Mouse (Mus musculus) olfactory bulb, adult 2 months (tissue): ENCODE results near the gene Acaca. TPM values are rescaled to one million over a fixed set of nuclear protein-coding genes. Genes with fewer than 3 reads are reported as not detected.

Source experiments
- H3K27ac ChIP-seq: fragments of 200-500 bp; 2 replicates; pipeline ENCODE4 v1.5.1; 2012; ENCODE audit warnings: low read depth, low read length; ENCODE audit not compliant: insufficient read depth
- H3K4me1 ChIP-seq: fragments of 200-500 bp; 2 replicates; pipeline ENCODE4 v1.6.1; 2012; ENCODE audit warnings: low read length; ENCODE audit not compliant: control insufficient read depth, insufficient read depth
- H3K4me3 ChIP-seq: fragments of 200-500 bp; 2 replicates; pipeline ENCODE4 v1.5.1; 2012; ENCODE audit warnings: mild to moderate bottlenecking, low read depth, low read length, moderate library complexity; ENCODE audit not compliant: insufficient read depth
- CTCF ChIP-seq: fragments of 200-500 bp; IDR thresholded peaks from 2 replicates; pipeline ENCODE4 v1.5.1; 2012; ENCODE audit warnings: low read depth, mild to moderate bottlenecking, low read length, moderate library complexity; ENCODE audit not compliant: insufficient read depth
- POLR2A ChIP-seq: fragments of 200-500 bp; IDR thresholded peaks from 2 replicates; pipeline ENCODE4 v1.6.1; 2012; ENCODE audit warnings: mild to moderate bottlenecking, low read depth, low read length, moderate library complexity; ENCODE audit not compliant: insufficient read depth
- WGBS: fragments of 180-500 bp; shearing (Covaris S2); methylation state at CpG from one replicate; pipeline ENCODE4 v1.1.7; 2018; 5-methylcytosine and 5-hydroxymethylcytosine counted together
- polyA plus RNA-seq: library from polyadenylated mRNA; stranded (reverse); fragments of >200 nt; gene quantifications from 2 replicates; pipeline ENCODE4 v1.2.4, GENCODE M21; 2012; ENCODE audit warnings: low replicate concordance; ENCODE audit not compliant: missing spikeins, insufficient read depth, insufficient read length

The Acaca gene
- polyA plus RNA-seq, 1 experiment: 53.0 TPM

DNA sequence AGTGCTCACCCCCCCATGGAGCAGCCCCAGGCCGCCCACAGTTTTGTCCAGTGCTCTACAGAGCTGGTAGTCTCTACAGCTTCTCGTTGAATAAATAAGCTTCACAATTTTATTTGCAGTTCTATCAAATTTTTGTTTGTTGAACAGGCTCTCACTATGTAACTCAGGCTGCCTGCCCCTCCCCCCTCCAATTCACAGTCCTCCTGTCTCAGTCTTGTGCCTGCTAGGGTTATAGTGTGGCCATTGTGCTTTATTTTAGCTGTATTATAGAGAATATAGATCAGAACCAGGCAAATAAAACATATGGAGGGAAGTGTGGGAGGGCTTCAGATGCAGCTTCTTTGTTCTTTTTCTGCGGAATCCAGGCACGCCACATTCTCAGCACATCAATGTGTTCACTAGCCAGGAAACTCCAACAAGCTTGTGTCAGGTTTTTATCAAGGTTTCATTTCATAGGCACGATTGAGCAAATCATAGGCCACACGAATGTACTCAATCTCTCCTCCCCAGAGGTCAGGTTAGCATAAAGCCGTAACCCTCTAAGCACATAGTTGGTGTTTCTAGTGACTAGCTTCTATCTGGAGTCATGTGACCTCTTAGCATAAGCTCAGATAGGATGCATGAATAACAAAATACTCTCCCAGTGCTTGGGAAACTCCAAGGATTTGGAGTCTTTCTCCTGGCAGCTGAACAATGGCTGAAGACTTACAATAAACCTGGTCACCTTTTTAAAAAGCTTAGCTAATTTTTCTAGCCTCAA lies 153.7 kb downstream of the Acaca start:
- WGBS: 78% methylated on average over 7 of the region's 7 CpGs
- H3K4me3 ChIP-seq: no peak overlapping the region
- no peak for TF ChIP-seq CTCF
- no peak for TF ChIP-seq POLR2A
- no peaks in the 10 kb centered on the region for H3K4me1 ChIP-seq
- no peak overlapping the region for H3K27ac ChIP-seq

DNA sequence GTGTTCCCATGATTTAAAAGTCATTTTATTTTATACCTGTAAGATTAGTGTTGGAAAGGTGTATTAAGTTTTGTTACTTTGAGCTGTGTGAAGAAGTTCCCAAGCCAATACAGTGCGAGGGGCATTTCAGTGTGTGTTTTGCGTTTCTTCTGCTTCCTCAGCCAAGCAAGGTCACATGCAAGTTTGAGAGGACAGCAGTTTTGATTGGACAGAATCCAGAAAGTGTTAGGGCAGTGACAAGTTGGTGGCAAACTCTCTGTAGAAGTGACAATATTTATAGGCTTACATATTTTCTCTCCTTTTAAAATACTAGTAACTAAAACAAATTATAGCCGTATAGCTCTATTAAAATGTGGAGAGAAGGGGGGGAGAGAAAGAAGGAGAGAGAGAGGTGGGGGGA lies 161.3 kb downstream of the Acaca start:
- Histone ChIP-seq H3K4me1 (no peaks in the 10 kb centered on the region), H3K4me3 (no peak overlapping the region), H3K27ac (no peak overlapping the region)
- 56% methylated on average over 3 of the region's 3 CpGs for WGBS
- TF ChIP-seq CTCF (no peak), POLR2A (no peak)

DNA sequence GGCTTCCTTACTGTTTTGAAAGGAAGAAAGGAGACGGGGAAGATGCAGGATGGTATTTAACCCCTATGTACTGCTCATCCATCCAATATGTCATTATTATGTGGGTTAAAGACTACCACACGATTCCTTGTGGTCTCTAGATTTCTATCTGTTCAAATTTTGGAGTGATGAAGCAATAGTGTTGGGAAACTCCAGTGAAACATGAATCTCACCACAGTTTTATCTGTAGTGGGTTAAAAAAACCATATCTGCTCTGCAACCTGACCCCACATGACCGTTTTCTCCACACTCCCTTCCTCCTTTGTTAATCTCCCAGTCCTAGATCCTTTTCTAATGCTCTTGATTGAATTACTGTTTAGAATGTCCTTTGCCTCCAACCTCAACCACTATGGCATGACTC lies 163.1 kb downstream of the Acaca start:
- no peaks in the 10 kb centered on the region for H3K4me1 ChIP-seq
- H3K27ac ChIP-seq: no peak overlapping the region
- TF ChIP-seq CTCF (no peak), POLR2A (no peak)
- WGBS: 95% methylated on average over 3 of the region's 3 CpGs
- H3K4me3 ChIP-seq: no peak overlapping the region

DNA sequence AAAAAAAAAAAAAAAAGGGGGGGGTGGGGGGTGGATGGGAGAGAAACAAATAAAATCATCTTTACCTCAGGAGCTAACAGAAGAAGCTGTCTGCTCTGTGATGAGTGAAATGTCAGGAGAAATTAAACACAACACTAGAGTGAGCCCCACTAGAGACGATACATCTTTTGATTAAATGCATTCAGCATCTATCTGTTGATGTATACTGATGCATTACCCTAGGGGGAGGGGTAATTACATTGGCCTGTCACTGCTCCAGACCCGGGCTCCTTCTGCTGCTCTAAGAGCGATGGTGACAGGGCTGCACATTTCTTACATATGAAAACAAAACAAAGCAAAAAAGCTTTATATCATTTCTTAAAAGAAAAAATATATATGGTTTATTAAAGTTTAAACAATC lies 163.8 kb downstream of the Acaca start:
- TF ChIP-seq POLR2A (no peak), CTCF (no peak)
- H3K4me3 ChIP-seq: no peak overlapping the region
- H3K4me1 ChIP-seq: no peaks in the 10 kb centered on the region
- 94% methylated on average over 3 of the region's 3 CpGs for WGBS
- H3K27ac ChIP-seq: no peak overlapping the region

DNA sequence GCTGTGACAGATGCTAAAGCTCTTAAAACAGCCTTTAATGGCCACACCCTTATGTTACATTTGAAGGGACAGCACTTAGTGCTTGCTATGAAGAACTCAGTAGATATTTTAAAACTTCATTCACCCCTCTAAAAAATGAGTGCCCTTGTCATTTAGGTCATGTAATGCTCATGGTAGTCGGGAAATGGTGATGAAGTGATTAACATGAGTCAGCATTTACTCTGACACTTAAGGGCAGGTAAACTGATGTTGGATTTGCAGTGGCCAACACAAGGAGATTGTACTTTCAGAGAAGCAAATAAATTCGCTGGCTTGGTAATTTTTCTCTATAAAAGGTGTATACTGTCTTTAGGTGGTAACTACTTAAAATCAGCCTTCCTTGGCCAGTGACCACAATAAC lies 166.9 kb downstream of the Acaca start:
- WGBS: 94% methylated on average over 2 of the region's 2 CpGs
- no peak overlapping the region for H3K4me3 ChIP-seq
- no peak overlapping the region for H3K27ac ChIP-seq
- no peak for TF ChIP-seq POLR2A
- TF ChIP-seq CTCF: no peak
- no peaks in the 10 kb centered on the region for H3K4me1 ChIP-seq

DNA sequence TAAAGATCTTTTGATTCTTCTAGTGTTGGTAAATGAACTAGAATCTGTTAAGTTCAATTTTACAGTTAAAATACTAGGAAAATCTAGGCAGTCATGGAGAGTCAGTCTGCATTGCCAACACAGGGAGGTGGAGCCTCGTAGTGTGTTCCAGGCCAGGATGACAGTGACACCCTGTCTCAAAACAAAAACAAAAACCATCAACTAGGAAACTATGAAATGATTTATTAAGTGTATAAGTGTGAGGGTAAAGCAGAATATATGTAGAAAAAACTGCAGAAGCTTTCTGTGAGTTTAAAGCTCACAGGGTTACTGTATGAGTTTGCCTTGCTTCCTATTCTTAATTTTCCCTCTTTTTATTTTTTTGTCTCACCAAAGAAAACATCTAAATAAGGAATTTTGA lies 176.0 kb downstream of the Acaca start:
- H3K4me1 ChIP-seq: no peaks in the 10 kb centered on the region
- TF ChIP-seq POLR2A: no peak
- no peak for TF ChIP-seq CTCF
- no peak overlapping the region for H3K27ac ChIP-seq
- WGBS: 90% methylated on average over 1 of the region's 1 CpGs
- no peak overlapping the region for H3K4me3 ChIP-seq

DNA sequence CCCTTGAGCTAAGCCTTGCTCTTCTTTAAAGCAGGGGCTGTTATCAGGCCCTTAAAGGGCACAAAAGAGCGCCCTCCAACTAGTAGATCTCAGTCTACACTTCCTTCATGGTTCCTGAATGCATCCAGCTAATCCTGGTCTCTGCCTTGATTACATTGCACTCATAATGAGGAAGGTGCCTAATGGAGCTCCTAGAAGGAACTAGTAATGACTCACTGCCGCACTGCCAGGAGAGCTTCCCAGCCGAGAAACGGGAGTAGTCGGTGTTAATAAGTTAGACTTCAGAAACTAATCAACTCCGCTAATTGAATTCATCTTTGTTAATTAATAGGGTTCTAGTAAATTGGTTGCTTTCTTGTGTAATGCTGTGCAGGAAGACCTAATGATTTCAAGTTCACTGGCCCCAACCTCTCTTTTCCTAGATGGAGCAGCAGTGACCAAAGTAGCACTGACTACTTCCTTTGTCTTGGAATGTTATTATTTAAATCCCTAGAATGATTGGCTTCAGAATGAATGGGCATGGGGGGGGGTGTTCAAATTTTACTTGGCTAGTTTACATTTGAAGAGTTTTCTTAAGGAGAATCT lies 176.8 kb downstream of the Acaca start:
- Histone ChIP-seq H3K27ac (no peak overlapping the region), H3K4me1 (no peaks in the 10 kb centered on the region), H3K4me3 (no peak overlapping the region)
- WGBS: 64% methylated on average over 6 of the region's 6 CpGs
- no peak for TF ChIP-seq CTCF
- TF ChIP-seq POLR2A: no peak

DNA sequence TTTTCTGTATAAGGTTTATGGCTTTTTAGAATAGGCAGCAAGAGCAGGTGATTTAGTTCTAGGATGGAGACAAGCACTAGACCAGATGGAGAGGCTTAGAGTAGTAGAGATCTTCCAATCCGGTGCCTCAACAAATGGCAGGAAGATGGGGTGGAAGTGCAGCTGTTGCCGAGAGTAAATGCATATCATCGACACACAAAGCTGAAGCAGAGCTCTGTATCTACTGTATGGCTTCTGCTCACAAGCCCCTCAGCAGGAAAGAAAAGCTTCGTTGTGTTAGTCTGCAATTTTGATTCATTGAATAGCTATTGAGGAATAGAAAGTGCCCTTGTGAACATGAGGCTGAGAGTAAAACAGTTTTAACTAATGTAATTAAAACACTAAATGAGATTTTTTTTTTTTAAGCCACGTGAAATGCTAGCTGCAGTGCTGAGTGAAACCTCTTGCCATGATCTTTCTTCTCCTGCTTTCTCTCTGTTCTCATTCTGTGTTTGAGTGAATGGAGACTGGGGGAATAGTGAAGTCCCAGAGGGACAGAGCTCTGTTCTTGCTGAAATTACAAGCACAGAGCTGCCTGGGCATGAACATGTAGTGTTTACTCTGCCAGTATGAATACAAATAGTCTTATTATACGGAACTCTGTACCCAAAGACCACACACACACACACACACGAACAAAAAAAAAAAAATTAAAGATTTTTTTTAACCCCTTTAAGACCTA lies 194.7 kb downstream of the Acaca start:
- Histone ChIP-seq H3K4me3 (no peak overlapping the region), H3K27ac (no peak overlapping the region), H3K4me1 (no peaks in the 10 kb centered on the region)
- WGBS: 42% methylated on average over 7 of the region's 7 CpGs
- TF ChIP-seq CTCF (no peak), POLR2A (no peak)

DNA sequence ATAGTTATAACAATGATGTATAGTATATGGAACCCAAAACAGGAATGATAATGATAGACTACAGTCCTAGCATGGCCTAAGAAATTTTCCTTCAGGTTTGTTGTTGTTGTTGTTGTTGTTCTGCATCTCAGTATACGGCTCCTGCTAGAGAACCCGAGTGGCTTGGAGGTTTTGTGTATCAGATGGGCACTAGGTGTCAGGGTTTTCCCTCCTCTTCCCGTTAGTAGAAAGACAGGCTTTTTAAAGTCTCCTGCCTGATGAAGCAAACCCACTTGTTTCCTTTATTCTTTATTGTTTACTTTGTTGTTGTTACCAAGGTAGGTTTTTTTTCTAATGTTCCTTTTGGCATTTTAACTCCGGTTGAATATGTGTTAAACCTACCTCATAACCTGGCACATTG lies 197.6 kb downstream of the Acaca start:
- 55% methylated on average over 4 of the region's 4 CpGs for WGBS
- no peak for TF ChIP-seq CTCF
- TF ChIP-seq POLR2A: no peak

More for the DNA sequence above, 197.6 kb downstream of the Acaca start:
- Histone ChIP-seq H3K27ac (no peak overlapping the region), H3K4me1 (no peaks in the 10 kb centered on the region), H3K4me3 (no peak overlapping the region)
